8 mouse cellular contexts compared by ENCODE assay signal in genomic region chr3:98259271-98259751, GRCm38 (mm10). TPM values are rescaled to one million over a fixed set of nuclear protein-coding genes. Genes with fewer than 3 reads are reported as not detected.
A peak's percentile ranks its signal among the peaks of the same experiment; 100 is the strongest.
DNase-seq lines count a peak whose midpoint lies in the region; ATAC-seq lines count a peak whose summit lies in the region.
"Had no signal": no experiment of that assay in that cellular context is flagged by ENCODE, and none has a peak within 500 bp of the region (broad histone marks: within the 10 kb centered on the region; RNA-seq: fewer than 3 reads in every experiment).

No protein-coding gene starts in this region.

- no peak overlapping the region for H3K27ac ChIP-seq in kidney, embryonic 14.5 days (ENCODE audit: low read depth, low read length)

- no peak overlapping the region for H3K4me3 ChIP-seq in kidney, embryonic 14.5 days (ENCODE audit: low read length)

- WGBS in kidney, embryonic 14.5 days, result 80% methylated on average over 5 of the region's 5 CpGs

- H3K4me1 ChIP-seq in kidney, embryonic 14.5 days (ENCODE audit: control insufficient read depth, insufficient read depth, low read length), result no peaks in the 10 kb centered on the region

- no peak overlapping the region for H3K9ac ChIP-seq in kidney, embryonic 14.5 days (ENCODE audit: low read depth, low read length)

- peak; percentile 31 for DNase-seq in kidney, postnatal 14 days
- DNase-seq in left cerebral cortex, adult 11 months (ENCODE audit: low spot score), result peak; percentile 23
- DNase-seq in skeletal muscle tissue, adult 2 months (ENCODE audit: low read depth, low spot score), result peak; percentile 41
- no peak for DNase-seq in embryo, embryonic 10.5 days (ENCODE audit: low spot score)
- DNase-seq in B cell, adult 2 months, result no peak

- ATAC-seq in kidney, embryonic 14.5 days (ENCODE audit: low FRiP score, low TSS enrichment), result no peak
- ATAC-seq in frontal cortex, adult (ENCODE audit: low TSS enrichment), result peak; percentile 97

- H3K9me3 ChIP-seq in kidney, embryonic 14.5 days (ENCODE audit: control insufficient read depth, low read length), result no peaks in the 10 kb centered on the region

- no peak overlapping the region for H3K4me2 ChIP-seq in kidney, embryonic 14.5 days (replicated peaks; ENCODE audit: low read depth, low read length)

- no peaks in the 10 kb centered on the region for H3K27me3 ChIP-seq in kidney, embryonic 14.5 days (ENCODE audit: control insufficient read depth, insufficient read depth, low read length)

- H3K36me3 ChIP-seq in kidney, embryonic 14.5 days (ENCODE audit: control insufficient read depth, insufficient read depth, low read length), result no peaks in the 10 kb centered on the region

RNA-seq across cellular contexts. Expression of gene Hmgcs2, which starts 20.9 kb away (rescaled TPM):
- 6.4 and 6.7 TPM in 2 replicates for polyA plus RNA-seq in kidney, embryonic 14.5 days (2014; fragmentation: Nextera tagmentation; extraction: Ambion mirVana)

RNA-seq across cellular contexts. Expression of gene Reg4, which starts 37.4 kb away (rescaled TPM):
- 0.31 TPM in 1 of 2 replicates, not detected in the other for polyA plus RNA-seq in kidney, embryonic 14.5 days (2014; fragmentation: Nextera tagmentation; extraction: Ambion mirVana)
- polyA plus RNA-seq: limb, embryonic 14.5 days had no signal

Comparison
In these comparisons a context has a peak if more than half of its experiments do, and no peak if none do; other contexts are left out.
1. DNase-seq: peak in kidney, postnatal 14 days (single experiment), left cerebral cortex, adult 11 months (single experiment) and skeletal muscle tissue, adult 2 months (single experiment); none in embryo, embryonic 10.5 days (single experiment) and B cell, adult 2 months (0 of 2).